Mouse (Mus musculus): ENCODE measurements around the gene Gm8369.
"Not testable (repeated sequence)": the region's sequence is repeated elsewhere in the genome, so short reads cannot be mapped to it uniquely, and the experiment has no call there.

The Gm8369 gene

GRCm38 (mm10) chr19:11516246-11516645 is 30.5 kb downstream of the Gm8369 start, which contains the start of gene Ms4a6b:
Ms4a6b (plus strand) TSS chr19:11516512.
- no peak for DNase-seq (ENCODE audit: low spot score)

- DNase-seq (ENCODE audit: low spot score): no peak
Observed at GRCm38 (mm10) chr19:11516845-11517244, 31.1 kb downstream of the Gm8369 start.

GRCm38 (mm10) chr19:11517373-11517772 is 31.6 kb downstream of the Gm8369 start:
- DNase-seq (ENCODE audit: low spot score): not testable (repeated sequence)

GRCm38 (mm10) chr19:11518356-11518755 is 32.6 kb downstream of the Gm8369 start:
- not testable (repeated sequence) for DNase-seq (ENCODE audit: low spot score)

GRCm38 (mm10) chr19:11520146-11520545 is 34.4 kb downstream of the Gm8369 start:
- no peak for DNase-seq (ENCODE audit: low spot score)

GRCm38 (mm10) chr19:11533421-11533820 is 47.7 kb downstream of the Gm8369 start:
- no peak for DNase-seq (ENCODE audit: low spot score)

- DNase-seq (ENCODE audit: low spot score): no peak
Observed at GRCm38 (mm10) chr19:11533888-11534445, 48.2 kb downstream of the Gm8369 start.

GRCm38 (mm10) chr19:11536593-11536992 is 50.9 kb downstream of the Gm8369 start, which contains the start of gene Ms4a4d:
Ms4a4d (plus strand) TSS chr19:11536801.
- no peak for DNase-seq (ENCODE audit: low spot score)

GRCm38 (mm10) chr19:11537336-11537735 is 51.6 kb downstream of the Gm8369 start:
- no peak for DNase-seq (ENCODE audit: low spot score)

GRCm38 (mm10) chr19:11540166-11540821 is 54.6 kb downstream of the Gm8369 start:
- not testable (repeated sequence) for DNase-seq (ENCODE audit: low spot score)

- DNase-seq (ENCODE audit: low spot score): not testable (repeated sequence)
Observed at GRCm38 (mm10) chr19:11544383-11544782, 58.6 kb downstream of the Gm8369 start.

GRCm38 (mm10) chr19:11547911-11548310 is 62.2 kb downstream of the Gm8369 start:
- DNase-seq (ENCODE audit: low spot score): no peak

GRCm38 (mm10) chr19:11554726-11555125 is 69.0 kb downstream of the Gm8369 start:
- DNase-seq (ENCODE audit: low spot score): no peak

GRCm38 (mm10) chr19:11559560-11559959 is 73.8 kb downstream of the Gm8369 start:
- not testable (repeated sequence) for DNase-seq (ENCODE audit: low spot score)

All from left cerebral cortex, adult 11 months (tissue).